Mouse (Mus musculus) limb, embryonic 14.5 days (tissue): ENCODE measurements around the gene Rfc3. TPM values are rescaled to one million over a fixed set of nuclear protein-coding genes. Genes with fewer than 3 reads are reported as not detected.
"Not testable (repeated sequence)": the region's sequence is repeated elsewhere in the genome, so short reads cannot be mapped to it uniquely, and the experiment has no call there.

Experiments used
- ATAC-seq: fragments of 200-750 bp; cut with Nextera tagmentation; 2 replicates; pipeline ENCODE4 v1.8.0; 2017; ENCODE audit warnings: low read depth, moderate number of reproducible peaks, moderate TSS enrichment; ENCODE audit not compliant: low FRiP score
- DNase-seq: peaks from one replicate; pipeline ENCODE4 v3.0.0-alpha.2; 2015; ENCODE audit warnings: low spot score
- H3K27ac ChIP-seq: fragments of 300-500 bp; sonication (generic); replicated peaks from 2 replicates; pipeline ENCODE4 v1.5.1; 2014; ENCODE audit warnings: low read depth, mild to moderate bottlenecking, low read length, moderate library complexity, mixed read lengths
- H3K27me3 ChIP-seq: fragments of 300-500 bp; sonication (generic); 2 replicates; pipeline ENCODE4 v1.6.1; 2014; ENCODE audit warnings: low read length, mixed read lengths; ENCODE audit not compliant: control insufficient read depth, insufficient read depth
- H3K36me3 ChIP-seq: fragments of 300-500 bp; sonication (generic); 2 replicates; pipeline ENCODE4 v1.6.1; 2014; ENCODE audit warnings: mild to moderate bottlenecking, low read length, moderate library complexity, mixed read lengths; ENCODE audit not compliant: control insufficient read depth, insufficient read depth
- H3K4me1 ChIP-seq: fragments of 300-500 bp; sonication (generic); 2 replicates; pipeline ENCODE4 v1.6.1; 2014; ENCODE audit warnings: antibody characterized with exemption, low read length, mixed read lengths; ENCODE audit not compliant: control insufficient read depth, insufficient read depth
- H3K4me2 ChIP-seq: fragments of 300-500 bp; sonication (generic); replicated peaks from 2 replicates; pipeline ENCODE4 v1.6.1; 2014; ENCODE audit warnings: low read depth, mild to moderate bottlenecking, low read length, moderate library complexity; ENCODE audit not compliant: severe bottlenecking
- H3K4me3 ChIP-seq: fragments of 300-500 bp; sonication (generic); replicated peaks from 2 replicates; pipeline ENCODE4 v1.5.1; 2014; ENCODE audit warnings: low read length
- H3K9ac ChIP-seq: fragments of 300-500 bp; sonication (generic); 2 replicates; pipeline ENCODE4 v1.6.1; 2014; ENCODE audit warnings: mild to moderate bottlenecking, low read depth, low read length, moderate library complexity; ENCODE audit not compliant: severe bottlenecking
- H3K9me3 ChIP-seq: fragments of 300-500 bp; sonication (generic); 2 replicates; pipeline ENCODE4 v1.6.1; 2016; ENCODE audit warnings: low read length; ENCODE audit not compliant: control insufficient read depth
- POLR2A ChIP-seq: fragments of 200-500 bp; IDR thresholded peaks from 2 replicates; pipeline ENCODE4 v1.8.0; 2012; ENCODE audit warnings: inconsistent platforms, mild to moderate bottlenecking, moderate library complexity, borderline replicate concordance; ENCODE audit not compliant: insufficient read depth, insufficient read length; ENCODE audit errors: extremely low read depth
- whole genome bisulfite sequencing: fragments of 180-500 bp; shearing (Covaris S2); extraction: QIAGEN DNeasy Blood & Tissue Kit; methylation state at CpG from one replicate; pipeline ENCODE4 v1.1.7; 2014; 5-methylcytosine and 5-hydroxymethylcytosine counted together
- polyA plus RNA-seq, 2 experiments: library from polyadenylated mRNA; depleted of rRNA in 1 of 2; stranded (reverse) in 1 of 2; unstranded in 1 of 2; fragments of >200 nt; fragmentation: Nextera tagmentation in 1 of 2; extraction: Ambion mirVana in 1 of 2; gene quantifications; 2 replicates each; pipeline versions ENCODE4 v1.2.1 to v1.2.3; 2012 to 2014

The Rfc3 gene
- polyA plus RNA-seq (2012; rRNA removed) (59.5 and 66.5 TPM in 2 replicates), polyA plus RNA-seq (2014; fragmentation: Nextera tagmentation; extraction: Ambion mirVana) (90.9 and 98.8 TPM in 2 replicates)

- H3K4me3 ChIP-seq, result peak within 1 kb of the TSS; percentile 66
- H3K9me3 ChIP-seq, result no peaks in the 10 kb centered on the region
- H3K4me2 ChIP-seq, result peak within 1 kb of the TSS; percentile 59
- peaks cover 7% of the 10 kb centered on the region; the same call in 1 of the 2 replicates for H3K4me1 ChIP-seq
- peak within 1 kb of the TSS; percentile 73 for H3K9ac ChIP-seq
- peak; percentile 98 for ATAC-seq
- peak; percentile 98 for DNase-seq
- peak within 1 kb of the TSS; percentile 78 for H3K27ac ChIP-seq
- under 1% methylated on average over 42 of the region's 42 CpGs for WGBS
- peaks cover 31% of the 10 kb centered on the region for H3K36me3 ChIP-seq
- TF ChIP-seq POLR2A, result no peak
- H3K27me3 ChIP-seq, result no peaks in the 10 kb centered on the region
Observed at GRCm38 (mm10) chr5:151650700-151651410, at the start of gene Rfc3. Gene Rfc3, minus strand, starts transcription at chr5:151651242.

GRCm38 (mm10) chr5:151693636-151694035, 42.6 kb upstream of the Rfc3 start:
- H3K4me1 ChIP-seq, H3K4me2 ChIP-seq, H3K27ac ChIP-seq, H3K4me3 ChIP-seq, H3K27me3 ChIP-seq, DNase-seq, ATAC-seq, H3K9me3 ChIP-seq, H3K36me3 ChIP-seq, H3K9ac ChIP-seq: not testable (repeated sequence)
- WGBS, result 87% methylated on average over 13 of the region's 13 CpGs

GRCm38 (mm10) chr5:151686606-151687525, 35.8 kb upstream of the Rfc3 start:
- DNase-seq, result peak; percentile 90
- H3K4me3 ChIP-seq, result no peak overlapping the region; the same call in 1 of the 2 replicates
- ATAC-seq, result peak; percentile 93
- no peaks in the 10 kb centered on the region for H3K4me1 ChIP-seq
- no peaks in the 10 kb centered on the region for H3K27me3 ChIP-seq
- no peaks in the 10 kb centered on the region for H3K36me3 ChIP-seq
- WGBS, result 25% methylated on average over 14 of the region's 15 CpGs
- no peak overlapping the region for H3K27ac ChIP-seq
- no peak overlapping the region for H3K9ac ChIP-seq
- H3K9me3 ChIP-seq, result no peaks in the 10 kb centered on the region
- H3K4me2 ChIP-seq, result peak overlapping the region; percentile 35; the same call in 1 of the 2 replicates
- no peak for TF ChIP-seq POLR2A

GRCm38 (mm10) chr5:151662207-151662606, 11.2 kb upstream of the Rfc3 start:
- TF ChIP-seq POLR2A, result no peak
- DNase-seq (no peak), ATAC-seq (no peak)
- Histone ChIP-seq H3K4me3 (no peak overlapping the region), H3K9me3 (no peaks in the 10 kb centered on the region), H3K27me3 (no peaks in the 10 kb centered on the region), H3K27ac (no peak overlapping the region), H3K9ac (no peak overlapping the region), H3K4me1 (no peaks in the 10 kb centered on the region), H3K36me3 (no peaks in the 10 kb centered on the region), H3K4me2 (no peak overlapping the region)
- WGBS, result 90% methylated on average over 4 of the region's 4 CpGs

GRCm38 (mm10) chr5:151651411-151651784, 356 bp upstream of the Rfc3 start:
- H3K4me3 ChIP-seq, result no peak overlapping the region
- WGBS, result 67% methylated on average over 3 of the region's 3 CpGs
- ATAC-seq, result no peak
- peak overlapping the region; percentile 73; the same call in 1 of the 2 replicates for H3K9ac ChIP-seq
- no peak overlapping the region for H3K27ac ChIP-seq
- DNase-seq, result no peak
- peaks cover 26% of the 10 kb centered on the region for H3K36me3 ChIP-seq
- no peaks in the 10 kb centered on the region for H3K9me3 ChIP-seq
- peak overlapping the region; percentile 59; the same call in 1 of the 2 replicates for H3K4me2 ChIP-seq
- no peaks in the 10 kb centered on the region for H3K27me3 ChIP-seq
- H3K4me1 ChIP-seq, result peaks cover 7% of the 10 kb centered on the region; the same call in 1 of the 2 replicates
- TF ChIP-seq POLR2A, result no peak
